Mouse (Mus musculus): ENCODE data around the gene Pknox1.

DNA sequence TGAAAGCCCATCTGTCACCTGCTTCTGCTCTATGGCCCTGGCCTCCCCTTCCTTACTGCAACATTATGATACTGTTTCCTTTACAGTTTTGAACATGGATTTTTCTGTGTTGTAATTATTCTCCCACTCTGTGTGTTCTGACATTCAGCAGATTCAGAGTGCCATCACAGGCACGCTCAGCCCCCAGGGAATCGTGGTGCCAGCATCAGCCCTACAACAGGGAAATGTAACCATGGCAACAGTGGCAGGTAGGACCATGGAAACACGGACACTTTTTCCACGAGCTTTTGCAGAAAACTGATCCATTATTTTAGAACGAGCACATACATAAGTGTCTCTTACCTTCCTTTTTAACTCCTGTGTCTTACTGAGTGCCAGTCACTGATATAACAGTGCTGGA lies 30.5 kb downstream of the Pknox1 start:
- no peak for TF ChIP-seq EP300 (optimal IDR thresholded peaks at IDR 0.05)
- no peak for TF ChIP-seq CTCF (IDR thresholded peaks at IDR 0.05; ENCODE audit: low read depth)

Data from stomach, postnatal 0 days (tissue).